In genomic region chr3:4744611-4745010, GRCm38 (mm10) we compare ENCODE assay signal across 16 mouse cellular contexts.
"Had no signal": no experiment of that assay in that cellular context is flagged by ENCODE, and none has a peak within 500 bp of the region (broad histone marks: within the 10 kb centered on the region; RNA-seq: fewer than 3 reads in every experiment).

No protein-coding gene starts in this region.

- H3K27me3 ChIP-seq: midbrain, embryonic 13.5 days; neural tube, embryonic 13.5 days; neural tube, embryonic 15.5 days; stomach, embryonic 15.5 days had no signal

- H3K9me3 ChIP-seq: neural tube, embryonic 15.5 days; stomach, embryonic 15.5 days had no signal

- H3K9ac ChIP-seq: liver, embryonic 14.5 days; lung, embryonic 14.5 days; midbrain, embryonic 13.5 days; neural tube, embryonic 13.5 days; neural tube, embryonic 15.5 days; stomach, embryonic 15.5 days had no signal

- H3K4me1 ChIP-seq: midbrain, embryonic 10.5 days; midbrain, embryonic 13.5 days; neural tube, embryonic 13.5 days; neural tube, embryonic 15.5 days; stomach, embryonic 15.5 days had no signal

- H3K36me3 ChIP-seq: midbrain, embryonic 10.5 days; midbrain, embryonic 13.5 days; neural tube, embryonic 13.5 days; neural tube, embryonic 15.5 days; stomach, embryonic 15.5 days had no signal

- H3K4me3 ChIP-seq: midbrain, embryonic 10.5 days; midbrain, embryonic 13.5 days; myocyte; neural tube, embryonic 13.5 days; neural tube, embryonic 15.5 days; stomach, embryonic 15.5 days had no signal

- DNase-seq: lung, adult 18-20 months; lung, embryonic 14.5 days; lung, postnatal 10 days; lung, postnatal 4 days; right cerebral cortex, postnatal 14 days; thymus, adult 18-20 months; thymus, postnatal 14 days; thymus, postnatal 36 days had no signal

- H3K27ac ChIP-seq: liver, embryonic 14.5 days; midbrain, embryonic 10.5 days; midbrain, embryonic 13.5 days; neural tube, embryonic 13.5 days; neural tube, embryonic 15.5 days; stomach, embryonic 15.5 days; stomach, postnatal 0 days had no signal
